10 mouse cellular contexts compared by ENCODE assay signal in the genomic region with DNA sequence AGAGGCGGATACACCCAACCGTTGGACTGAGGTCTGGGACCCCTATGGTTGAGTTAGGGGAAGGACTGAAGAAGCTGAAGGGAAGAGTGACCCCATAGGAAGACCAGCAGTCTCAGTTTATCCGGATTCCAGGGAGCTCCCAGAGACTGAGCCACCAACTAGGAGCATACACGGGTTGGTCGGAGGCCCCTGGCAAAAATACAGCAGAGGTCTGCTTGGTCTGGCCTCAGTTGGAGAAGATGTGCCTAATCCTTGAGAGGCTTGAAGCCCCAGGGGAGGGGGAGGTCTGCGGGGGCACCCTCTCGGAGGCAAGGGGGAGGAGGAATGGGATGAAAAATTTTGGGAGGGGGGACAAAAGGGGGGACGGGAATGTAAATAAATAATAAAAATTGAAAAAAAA. TPM values are rescaled to one million over a fixed set of nuclear protein-coding genes. Genes with fewer than 3 reads are reported as not detected.
A peak's percentile ranks its signal among the peaks of the same experiment; 100 is the strongest.
DNase-seq lines count a peak whose midpoint lies in the region; ATAC-seq and TF ChIP-seq lines count a peak whose summit lies in the region.
"Had no signal": no experiment of that assay in that cellular context is flagged by ENCODE, and none has a peak within 500 bp of the region (broad histone marks: within the 10 kb centered on the region; RNA-seq: fewer than 3 reads in every experiment).

No protein-coding gene starts in this region.

- H3K9ac ChIP-seq in heart, postnatal 0 days (replicated peaks; ENCODE audit: low read depth, low read length), result no peak overlapping the region
- no peak overlapping the region for H3K9ac ChIP-seq in lung, embryonic 16.5 days (ENCODE audit: low read length)
- no peak overlapping the region for H3K9ac ChIP-seq in liver, embryonic 14.5 days (replicated peaks)

- peak overlapping the region; percentile 94; the same call in 1 of the 2 replicates for H3K4me2 ChIP-seq in heart, postnatal 0 days (ENCODE audit: low read depth, low read length)
- H3K4me2 ChIP-seq in lung, embryonic 16.5 days (ENCODE audit: low read depth, low read length), result peak overlapping the region; percentile 84
- peak overlapping the region; percentile 84 for H3K4me2 ChIP-seq in liver, embryonic 14.5 days (ENCODE audit: low read depth)

- peaks cover 11% of the 10 kb centered on the region; the same call in 1 of the 2 replicates for H3K36me3 ChIP-seq in heart, postnatal 0 days (replicated peaks; ENCODE audit: control insufficient read depth, insufficient read depth, low read length)
- no peaks in the 10 kb centered on the region for H3K36me3 ChIP-seq in lung, embryonic 16.5 days (ENCODE audit: control insufficient read depth, insufficient read depth, low read length)
- H3K36me3 ChIP-seq in liver, embryonic 14.5 days (replicated peaks; ENCODE audit: control insufficient read depth, insufficient read depth, low read depth), result no peaks in the 10 kb centered on the region

- no peak overlapping the region for H3K4me3 ChIP-seq in cerebellum, adult 2 months (replicated peaks; ENCODE audit: insufficient read depth, low read depth, low read length)
- peak overlapping the region; percentile 66; the same call in 1 of the 2 replicates for H3K4me3 ChIP-seq in heart, postnatal 0 days (ENCODE audit: low read depth, low read length)
- no peak overlapping the region; the same call in 1 of the 2 replicates for H3K4me3 ChIP-seq in lung, embryonic 16.5 days (ENCODE audit: low read length)
- no peak overlapping the region for H3K4me3 ChIP-seq in liver, embryonic 14.5 days (ENCODE audit: insufficient read depth in 1 of 2, low read depth in 2 of 2, low read length in 2 of 2)

- no peak for TF ChIP-seq EP300 in heart, postnatal 0 days (IDR thresholded peaks at IDR 0.05; ENCODE audit: low read depth)
- TF ChIP-seq EP300 in liver, embryonic 14.5 days (IDR thresholded peaks at IDR 0.05; ENCODE audit: low read depth), result no peak

- H3K4me1 ChIP-seq in cerebellum, adult 2 months (ENCODE audit: control insufficient read depth, insufficient read depth, low read length), result no peaks in the 10 kb centered on the region
- peaks cover 5% of the 10 kb centered on the region; the same call in 1 of the 2 replicates for H3K4me1 ChIP-seq in heart, postnatal 0 days (ENCODE audit: control insufficient read depth, insufficient read depth)
- 0 out of 2 replicates have a peak, but pooled peaks cover 3% of the 10 kb centered on the region for H3K4me1 ChIP-seq in lung, embryonic 16.5 days (replicated peaks; ENCODE audit: control insufficient read depth, insufficient read depth, low read length)
- peaks cover 0 to 1% of the 10 kb centered on the region in 2 experiments; a peak in 1 of 4 replicates for H3K4me1 ChIP-seq in liver, embryonic 14.5 days (replicated peaks; ENCODE audit: control insufficient read depth in 2 of 2, insufficient read depth in 2 of 2, low read length in 1 of 2)

- ATAC-seq in heart, postnatal 0 days (ENCODE audit: insufficient read depth, low read depth), result no peak
- ATAC-seq in lung, embryonic 16.5 days (ENCODE audit: low read depth), result no peak
- no peak for ATAC-seq in liver, embryonic 14.5 days (ENCODE audit: insufficient read depth)

- H3K27ac ChIP-seq in cerebellum, adult 2 months (ENCODE audit: insufficient read depth, low read length), result no peak overlapping the region
- H3K27ac ChIP-seq in heart, postnatal 0 days (ENCODE audit: low read depth), result no peak overlapping the region
- no peak overlapping the region for H3K27ac ChIP-seq in lung, embryonic 16.5 days (ENCODE audit: low read length)
- no peak overlapping the region for H3K27ac ChIP-seq in liver, embryonic 14.5 days

- no peak for TF ChIP-seq POLR2A in cerebellum, adult 2 months (IDR thresholded peaks at IDR 0.05; ENCODE audit: borderline replicate concordance, insufficient read depth, low read length)

- no peaks in the 10 kb centered on the region for H3K27me3 ChIP-seq in cerebellum, adult 2 months (ENCODE audit: control insufficient read depth, insufficient read depth, low read length)
- H3K27me3 ChIP-seq in heart, postnatal 0 days (ENCODE audit: control insufficient read depth, insufficient read depth, low read length), result no peaks in the 10 kb centered on the region
- H3K27me3 ChIP-seq in lung, embryonic 16.5 days (ENCODE audit: control insufficient read depth, insufficient read depth, low read depth, low read length), result no peaks in the 10 kb centered on the region
- H3K27me3 ChIP-seq in liver, embryonic 14.5 days (ENCODE audit: control insufficient read depth, insufficient read depth, low read length), result no peaks in the 10 kb centered on the region

- H3K9me3 ChIP-seq in heart, postnatal 0 days (replicated peaks; ENCODE audit: control insufficient read depth, low read length), result no peaks in the 10 kb centered on the region
- H3K9me3 ChIP-seq in lung, embryonic 16.5 days (ENCODE audit: control insufficient read depth, low read length), result no peaks in the 10 kb centered on the region
- no peaks in the 10 kb centered on the region for H3K9me3 ChIP-seq in liver, embryonic 14.5 days (ENCODE audit: control insufficient read depth, low read length)

- 45% methylated on average over 8 of the region's 8 CpGs for WGBS in cerebellum, adult 2 months
- 38% methylated on average over 8 of the region's 8 CpGs for WGBS in heart, postnatal 0 days
- 37% methylated on average over 8 of the region's 8 CpGs for WGBS in lung, embryonic 16.5 days
- WGBS in liver, embryonic 14.5 days (ENCODE audit: insufficient replicate concordance), result 41% methylated on average over 8 of the region's 8 CpGs

- peak; percentile 5 to 10 for DNase-seq in cerebellum, adult 2 months
- DNase-seq in cerebellum, adult 18-20 months, result no peak
- no peak for DNase-seq in heart, postnatal 0 days (ENCODE audit: low spot score)
- no peak for DNase-seq in heart, postnatal 4 days
- DNase-seq in lung, postnatal 10 days, result no peak
- no peak for DNase-seq in liver, embryonic 14.5 days (ENCODE audit: low read depth in 3 of 3, low spot score in 3 of 3)
- DNase-seq in embryo, embryonic 10.5 days (ENCODE audit: low spot score), result no peak

- no peak for TF ChIP-seq CTCF in cerebellum, adult 2 months (IDR thresholded peaks at IDR 0.05; ENCODE audit: borderline replicate concordance, insufficient read depth, low read depth, low read length)
- TF ChIP-seq CTCF in heart, postnatal 0 days (IDR thresholded peaks at IDR 0.05; ENCODE audit: low read depth), result no peak
- TF ChIP-seq CTCF in liver, embryonic 14.5 days (IDR thresholded peaks at IDR 0.05; ENCODE audit: low read depth), result no peak

RNA-seq across cellular contexts. Expression of a gene that starts 0.6 kb away (rescaled TPM):
- polyA plus RNA-seq in cerebellum, adult 2 months (2012; rRNA removed), result 38.4 and 45.4 TPM in 2 replicates
- 58.1 and 67.8 TPM in 2 replicates for total RNA-seq in heart, postnatal 0 days (2014; rRNA removed; ENCODE audit: low replicate concordance)
- polyA plus RNA-seq in heart, postnatal 0 days (2015; fragmentation: Nextera tagmentation; extraction: Ambion mirVana), result 69.7 and 75.3 TPM in 2 replicates
- total RNA-seq in heart, postnatal 4 days (2021), result 10 to 100 TPM; 57.8 to 61.1 TPM
- 25.3 and 28.2 TPM in 2 replicates for polyA plus RNA-seq in lung, embryonic 16.5 days (2015; fragmentation: Nextera tagmentation; extraction: Ambion mirVana)
- polyA plus RNA-seq in liver, embryonic 14.5 days (2012; rRNA removed), result 4.6 and 5.1 TPM in 2 replicates
- 5.0 and 5.5 TPM in 2 replicates for polyA plus RNA-seq in liver, embryonic 14.5 days (2014; fragmentation: Nextera tagmentation; extraction: Ambion mirVana)

RNA-seq across cellular contexts. Expression of a gene that starts 28.7 kb away (rescaled TPM):
- 1.7 and 1.9 TPM in 2 replicates for polyA plus RNA-seq in cerebellum, adult 2 months (2012; rRNA removed)
- total RNA-seq in heart, postnatal 0 days (2014; rRNA removed; ENCODE audit: low replicate concordance), result 0.27 TPM in 1 of 2 replicates, not detected in the other
- polyA plus RNA-seq in heart, postnatal 0 days (2015; fragmentation: Nextera tagmentation; extraction: Ambion mirVana), result 0.08 and 0.31 TPM in 2 replicates
- not detected for total RNA-seq in heart, postnatal 4 days (2021)
- 0.38 TPM in 1 of 2 replicates, not detected in the other for polyA plus RNA-seq in lung, embryonic 16.5 days (2015; fragmentation: Nextera tagmentation; extraction: Ambion mirVana)
- polyA plus RNA-seq in liver, embryonic 14.5 days (2012; rRNA removed), result 1.7 and 2.4 TPM in 2 replicates
- 5.1 and 5.4 TPM in 2 replicates for polyA plus RNA-seq in liver, embryonic 14.5 days (2014; fragmentation: Nextera tagmentation; extraction: Ambion mirVana)
- total RNA-seq: gastrocnemius, postnatal 10 days; left cerebral cortex, postnatal 36 days had no signal

RNA-seq across cellular contexts. Expression of a gene that starts 29.5 kb away (rescaled TPM):
- polyA plus RNA-seq in cerebellum, adult 2 months (2012; rRNA removed), result 1.6 TPM in 2 replicates
- 1.3 and 15.4 TPM in 2 replicates for total RNA-seq in heart, postnatal 0 days (2014; rRNA removed; ENCODE audit: low replicate concordance)
- 8.5 and 9.7 TPM in 2 replicates for polyA plus RNA-seq in heart, postnatal 0 days (2015; fragmentation: Nextera tagmentation; extraction: Ambion mirVana)
- total RNA-seq in heart, postnatal 4 days (2021), result 1 to 10 TPM; 7.0 to 8.0 TPM
- polyA plus RNA-seq in lung, embryonic 16.5 days (2015; fragmentation: Nextera tagmentation; extraction: Ambion mirVana), result 7.5 and 8.2 TPM in 2 replicates
- 3.6 and 4.7 TPM in 2 replicates for polyA plus RNA-seq in liver, embryonic 14.5 days (2012; rRNA removed)
- 4.2 and 5.7 TPM in 2 replicates for polyA plus RNA-seq in liver, embryonic 14.5 days (2014; fragmentation: Nextera tagmentation; extraction: Ambion mirVana)

Comparison
In these comparisons a context has a peak if more than half of its experiments do, and no peak if none do; other contexts are left out.
1. DNase-seq: peak in cerebellum, adult 2 months (2 of 2); none in cerebellum, adult 18-20 months (0 of 2), heart, postnatal 0 days (single experiment), heart, postnatal 4 days (single experiment), lung, postnatal 10 days (single experiment), liver, embryonic 14.5 days (0 of 3) and embryo, embryonic 10.5 days (single experiment).
2. Peak in every context shown above with its lines, with median percentiles within 50 percentile points of each other: H3K4me2 ChIP-seq.